Mouse (Mus musculus): ENCODE measurements around the gene Pdzd11.
A peak's percentile ranks its signal among the peaks of the same experiment; 100 is the strongest.

Gene Pdzd11

DNA sequence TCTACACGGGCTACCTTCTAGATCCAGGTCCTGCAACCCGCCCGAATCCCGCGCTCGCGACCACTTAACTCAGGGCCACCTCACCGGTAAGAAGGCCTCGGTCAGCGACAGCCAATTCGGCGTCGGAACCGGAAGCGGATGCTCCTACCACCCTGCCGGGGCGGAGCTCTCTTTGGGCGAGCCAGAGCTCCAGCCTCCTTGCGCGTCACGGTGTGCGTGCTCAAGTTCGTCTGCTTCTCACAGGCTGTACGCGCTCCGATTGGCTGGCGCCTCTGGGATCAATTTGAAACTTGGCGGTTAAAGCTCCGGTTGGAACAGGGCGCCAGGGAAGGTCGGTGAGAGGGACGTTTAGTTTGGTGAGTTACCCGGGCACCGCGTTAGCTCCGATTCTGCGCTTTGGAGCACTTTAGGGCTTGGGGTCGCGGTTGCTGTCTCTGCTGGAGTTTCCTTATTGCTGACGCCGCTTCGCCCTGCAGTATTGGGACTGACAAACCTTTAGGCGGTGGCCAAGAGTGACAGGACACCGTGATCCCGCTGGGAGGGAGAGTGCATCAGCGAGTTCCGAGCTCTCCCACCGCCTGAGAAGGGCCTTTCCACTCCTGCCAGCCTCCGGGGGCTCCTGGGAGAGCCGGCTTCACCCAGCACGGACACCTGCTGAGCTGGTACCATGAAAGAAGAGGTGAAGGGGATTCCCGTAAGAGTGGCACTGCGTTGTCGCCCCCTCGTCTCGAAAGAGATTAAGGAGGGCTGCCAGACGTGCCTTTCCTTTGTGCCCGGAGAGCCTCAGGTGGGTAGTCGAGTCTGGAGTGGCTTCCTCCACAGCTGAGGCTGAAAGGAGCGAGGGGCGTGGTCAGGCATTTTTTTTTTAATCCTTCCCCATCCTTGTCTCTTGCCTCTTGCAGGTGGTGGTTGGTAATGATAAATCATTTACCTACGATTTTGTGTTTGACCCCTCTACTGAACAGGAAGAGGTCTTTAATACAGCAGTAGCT, at the start of gene Pdzd11:
Gene Pdzd11 (minus strand): TSS at position 767 of the 992 bp plus-strand sequence.
- peak; percentile 40 for DNase-seq (ENCODE audit: extremely low read depth, low read depth, low spot score)

DNA sequence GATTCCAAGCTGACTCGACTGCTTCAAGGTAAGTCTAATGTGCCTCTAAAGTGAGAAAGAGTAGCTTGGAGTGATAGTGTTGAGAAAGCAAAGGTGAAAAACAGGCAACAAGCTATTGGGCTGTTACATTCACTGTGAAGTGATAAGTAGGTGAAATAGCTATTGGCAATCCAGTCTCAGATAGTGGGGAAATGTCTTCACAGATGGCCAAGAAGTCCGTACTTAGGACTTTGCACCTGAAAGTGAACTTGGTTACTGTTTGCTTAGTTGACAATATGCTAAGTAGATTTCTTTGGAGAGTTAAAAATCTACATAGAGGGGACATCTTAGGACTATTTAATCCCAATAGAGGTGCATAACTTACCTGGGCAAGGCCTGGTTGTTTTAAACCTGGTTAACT, 38.5 kb upstream of the Pdzd11 start:
- DNase-seq (ENCODE audit: extremely low read depth, low read depth, low spot score), result no peak

DNA sequence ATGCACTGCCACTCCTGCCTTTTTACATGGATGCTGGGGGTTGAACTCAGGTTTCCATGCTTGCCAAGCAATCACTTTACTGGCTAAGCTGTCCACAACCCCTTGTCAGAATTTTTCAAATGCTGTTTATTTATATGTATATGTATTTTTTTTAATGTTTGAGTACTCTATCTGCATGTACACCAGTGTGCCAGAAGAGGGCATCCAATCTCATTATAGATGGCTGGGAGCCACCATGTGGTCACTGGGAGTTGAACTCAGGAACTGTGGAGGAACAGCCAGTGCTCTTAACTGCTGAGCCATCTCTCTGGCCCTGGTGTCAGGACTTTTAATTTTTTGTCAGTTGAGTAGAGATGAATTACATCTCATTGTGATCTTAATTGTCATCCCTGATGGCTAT, 26.5 kb upstream of the Pdzd11 start:
- no peak for DNase-seq (ENCODE audit: extremely low read depth, low read depth, low spot score)

DNA sequence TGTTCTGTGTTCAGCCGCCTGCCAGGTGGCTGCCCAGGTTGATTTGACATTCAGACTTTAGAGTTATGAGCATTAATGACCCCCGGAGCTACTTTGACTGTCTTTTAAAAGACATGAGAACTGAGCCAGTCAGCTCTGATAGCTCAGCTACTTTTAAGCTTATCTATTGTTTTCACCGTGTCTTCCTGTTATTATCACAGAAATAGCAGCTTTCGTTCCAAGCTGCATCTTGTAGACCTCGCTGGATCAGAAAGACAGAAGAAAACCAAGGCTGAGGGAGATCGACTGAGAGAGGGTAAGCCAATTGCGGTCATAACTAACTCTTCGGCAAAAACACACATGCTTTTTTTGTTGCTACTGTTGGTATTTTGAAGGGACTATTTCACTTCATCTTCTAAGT, 12.1 kb upstream of the Pdzd11 start:
- DNase-seq (ENCODE audit: extremely low read depth, low read depth, low spot score), result no peak

DNA sequence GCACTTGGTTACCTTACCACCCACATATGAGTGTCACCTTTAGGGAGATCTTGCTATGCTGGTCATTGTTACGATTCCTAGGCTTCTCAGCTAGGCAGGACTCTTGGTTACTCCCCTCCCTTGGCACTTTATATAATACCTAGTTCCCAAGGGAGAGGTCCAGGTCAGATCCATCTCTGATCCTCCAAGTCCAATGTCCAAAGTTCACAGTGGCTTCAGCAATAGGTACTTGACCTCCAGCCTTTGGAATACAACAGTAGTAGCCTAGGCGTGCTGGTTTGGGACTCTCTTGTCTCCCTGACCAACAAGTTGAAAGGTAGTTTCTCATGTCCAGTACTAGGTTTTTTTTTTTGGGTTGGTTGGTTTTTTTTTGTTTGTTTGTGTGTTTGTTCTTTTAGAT, 2.7 kb upstream of the Pdzd11 start:
- DNase-seq (ENCODE audit: extremely low read depth, low read depth, low spot score), result no peak

DNA sequence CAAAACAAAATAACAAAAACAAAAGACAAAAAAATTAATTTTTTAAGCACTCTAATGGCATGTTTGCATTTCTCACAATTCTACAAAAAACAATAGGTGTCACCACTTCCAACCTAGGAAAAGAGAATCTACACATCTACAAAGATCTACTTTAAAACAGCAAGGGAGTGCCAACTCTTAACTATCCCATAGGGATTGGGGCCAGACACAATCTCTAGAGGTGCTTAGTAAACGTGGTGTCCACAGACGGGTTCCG, 894 bp downstream of the Pdzd11 start, which contains the start of gene Kif4:
Gene Kif4 (plus strand): TSS at position 192 of the 256 bp plus-strand sequence.
- DNase-seq (ENCODE audit: extremely low read depth, low read depth, low spot score), result no peak

DNA sequence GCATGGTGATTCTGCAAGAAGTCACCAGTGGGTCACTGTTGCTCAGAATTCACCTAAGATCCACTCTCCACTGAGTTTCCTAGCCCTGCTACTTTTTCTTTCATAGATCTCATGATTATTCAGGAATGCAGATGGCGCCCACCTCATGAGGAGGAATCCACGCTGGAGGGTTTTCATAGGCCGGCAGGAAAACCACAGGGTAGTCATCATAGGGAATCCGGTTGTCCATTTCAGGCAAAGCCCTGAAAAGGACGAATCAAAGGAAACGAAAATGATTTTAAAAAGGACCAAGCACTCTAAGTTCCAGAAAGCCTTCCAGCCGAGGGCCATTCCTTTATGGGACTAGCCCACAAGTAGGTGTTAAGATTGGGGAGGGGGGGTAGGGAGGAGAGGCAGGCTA, 1.2 kb downstream of the Pdzd11 start:
- no peak for DNase-seq (ENCODE audit: extremely low read depth, low read depth, low spot score)

DNA sequence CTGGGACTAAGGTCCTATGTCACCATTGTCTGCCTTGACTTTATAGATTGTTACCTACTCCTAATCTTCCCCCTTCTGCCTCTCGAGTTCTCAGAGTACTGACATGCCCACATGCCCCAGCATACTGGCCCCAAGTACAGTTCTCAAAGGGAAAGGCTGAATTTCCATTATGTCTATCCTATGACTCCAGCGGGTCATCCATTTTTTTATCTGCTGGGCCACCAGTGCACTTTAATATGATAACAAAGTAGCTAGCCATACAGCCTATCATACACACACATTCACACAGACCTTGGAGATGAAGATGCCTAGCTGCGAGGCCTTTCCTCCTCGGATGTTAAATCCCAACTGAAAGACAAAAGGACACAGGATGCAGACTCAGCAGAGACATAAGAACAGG, 2.1 kb downstream of the Pdzd11 start:
- DNase-seq (ENCODE audit: extremely low read depth, low read depth, low spot score), result no peak

DNA sequence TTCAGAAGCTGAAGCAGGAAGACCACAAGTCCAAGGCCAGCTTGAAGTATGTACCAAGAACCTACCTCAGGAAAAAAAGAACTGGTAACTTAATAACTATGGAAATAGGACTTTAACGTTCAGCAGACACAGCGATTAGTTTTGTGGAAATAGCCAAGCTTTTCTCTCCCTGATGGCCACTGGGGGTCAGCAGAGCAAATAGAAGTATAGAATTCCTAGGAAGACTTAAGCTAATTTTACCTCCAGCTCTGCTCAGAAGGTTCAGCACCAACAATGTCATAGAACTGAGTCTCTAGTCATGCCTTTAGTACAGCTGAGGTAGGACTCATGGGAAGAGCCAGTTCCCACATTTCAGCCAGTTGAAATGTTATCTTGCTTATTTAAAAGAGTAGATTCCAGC, 5.0 kb downstream of the Pdzd11 start:
- DNase-seq (ENCODE audit: extremely low read depth, low read depth, low spot score), result no peak

DNA sequence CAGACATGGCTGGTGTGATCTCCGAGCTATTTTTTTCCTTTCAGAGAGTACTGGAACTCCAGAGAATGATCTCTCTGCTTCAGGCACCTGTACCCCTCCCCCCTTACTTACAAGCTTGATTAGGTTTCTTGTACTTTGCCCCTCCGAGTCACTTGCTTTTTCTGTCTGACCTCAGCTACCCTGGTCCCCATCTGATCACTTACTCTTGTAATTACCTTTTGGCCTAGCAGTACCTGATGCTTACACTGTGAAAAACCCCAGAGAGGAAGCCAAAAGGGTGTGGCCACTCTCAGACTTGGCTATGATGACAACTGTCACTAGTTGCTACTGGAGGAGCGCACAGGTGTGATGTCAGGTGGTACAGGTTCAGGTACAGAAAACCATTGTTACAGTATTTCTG, 7.9 kb downstream of the Pdzd11 start:
- DNase-seq (ENCODE audit: extremely low read depth, low read depth, low spot score), result no peak

DNA sequence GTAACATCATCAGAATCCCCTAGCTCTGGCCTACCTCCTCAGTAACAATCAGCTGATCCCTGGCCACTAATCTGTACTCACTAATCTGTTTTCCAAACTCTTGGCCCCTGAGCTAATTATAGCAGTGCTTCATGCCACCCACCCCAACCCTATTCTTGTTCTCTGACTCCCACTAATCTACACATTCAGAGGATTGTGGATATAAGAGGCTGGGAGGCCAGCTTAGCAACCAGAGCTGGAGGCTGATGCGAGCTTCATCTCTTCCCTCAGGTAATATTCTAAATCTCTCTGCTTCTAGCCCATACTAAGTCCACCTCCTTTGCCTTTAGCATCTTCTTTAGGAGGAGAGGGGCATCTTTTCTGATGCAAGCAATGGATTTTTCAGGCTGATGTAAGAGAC, 21.1 kb downstream of the Pdzd11 start, which contains the start of gene Arr3:
Gene Arr3 (plus strand): TSS at position 184 of the 400 bp plus-strand sequence.
- no peak for DNase-seq (ENCODE audit: extremely low read depth, low read depth, low spot score)

DNA sequence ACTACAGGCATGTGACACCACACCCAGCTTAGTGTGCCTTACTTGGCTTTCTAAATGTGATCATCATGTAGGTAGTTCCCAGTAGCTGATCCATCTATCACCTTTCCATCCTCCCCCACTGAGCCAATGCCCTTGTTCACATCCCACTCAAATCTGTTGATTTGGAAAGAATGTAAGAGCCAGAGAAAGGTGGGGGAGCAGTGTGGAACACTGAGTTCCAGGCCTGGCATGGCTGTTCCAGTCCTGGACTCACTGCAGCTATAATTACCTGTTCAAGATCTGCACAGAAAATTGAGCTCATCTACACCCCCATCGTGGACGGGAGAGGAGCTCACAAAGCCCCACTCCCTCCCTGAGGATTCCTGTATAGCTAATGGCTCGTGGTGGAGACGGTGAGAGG, 26.6 kb downstream of the Pdzd11 start:
- DNase-seq (ENCODE audit: extremely low read depth, low read depth, low spot score), result no peak

DNA sequence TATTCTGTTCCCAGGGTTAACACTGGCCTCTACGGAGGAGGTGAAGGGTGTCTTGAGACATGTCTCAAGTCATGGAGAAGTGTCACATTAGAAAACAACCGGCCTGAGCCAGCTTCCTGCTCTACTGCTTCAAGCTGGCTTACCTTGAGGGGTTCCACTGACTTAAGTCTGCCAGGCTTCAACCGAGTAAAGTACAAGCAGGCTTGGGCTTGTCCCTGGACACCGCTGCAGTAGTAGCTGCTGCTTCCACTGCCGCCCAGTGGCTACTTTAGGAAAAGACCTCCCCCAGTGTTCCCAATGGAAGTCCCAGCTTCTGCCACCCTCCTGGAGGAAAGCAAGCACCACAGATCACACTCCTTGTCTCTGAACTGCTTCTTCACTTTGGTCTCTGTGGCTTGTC, 28.9 kb downstream of the Pdzd11 start:
- DNase-seq (ENCODE audit: extremely low read depth, low read depth, low spot score), result peak; percentile 74

DNA sequence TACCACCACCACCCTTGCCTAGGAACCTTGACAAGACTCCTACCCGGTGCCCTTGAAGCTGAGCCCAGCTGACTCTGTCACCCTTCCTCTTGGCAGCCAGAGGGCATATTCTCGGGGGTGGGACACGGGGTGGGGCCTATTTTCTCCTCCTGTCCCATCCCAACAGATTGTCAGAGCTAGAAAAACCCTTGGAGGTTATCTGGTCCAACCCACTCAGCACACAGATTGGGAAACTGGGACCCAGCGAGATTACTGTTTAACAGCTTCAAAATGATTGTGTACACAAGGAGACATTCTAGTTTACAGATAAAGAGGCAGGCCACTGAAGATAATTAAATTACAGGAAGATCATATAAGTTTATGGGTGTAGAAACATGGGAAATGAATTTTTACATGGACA, 31.6 kb downstream of the Pdzd11 start, which contains the start of gene P2ry4:
Gene P2ry4 (minus strand): TSS at position 79 of the 400 bp plus-strand sequence.
- no peak for DNase-seq (ENCODE audit: extremely low read depth, low read depth, low spot score)
